Mouse (Mus musculus) megakaryocyte, embryonic 14.5 days (primary cell): ENCODE measurements at regions not wholly inside any gene's neighbourhood (a gene's known extent, or its start where the extent isn't known, plus 50 kb on each side); places are given as distances from the start of the nearest gene placed in this dataset.

Experiments used
- FLI1 ChIP-seq: IDR thresholded peaks from 2 replicates; pipeline ENCODE4 v1.6.1; 2012; ENCODE audit warnings: low read length, inconsistent platforms, mixed read lengths
- GATA1 ChIP-seq: IDR thresholded peaks from 3 replicates; pipeline ENCODE4 v1.6.1; 2012; ENCODE audit warnings: mixed read lengths, low read length, inconsistent platforms, borderline replicate concordance

GRCm38 (mm10) chr7:136745412-136745811, 149.0 kb upstream of the Mgmt start:
- TF ChIP-seq FLI1 (no peak), GATA1 (no peak)
